Mouse (Mus musculus) embryo, embryonic 10.5 days (tissue): Measurements from ENCODE around the gene Mtfp1.
"Not testable (repeated sequence)": the region's sequence is repeated elsewhere in the genome, so short reads cannot be mapped to it uniquely, and the experiment has no call there.

Experiments used
- DNase-seq: peaks from one replicate; pipeline ENCODE4 v3.0.0-alpha.2; 2015; ENCODE audit warnings: low spot score

Gene Mtfp1

DNA sequence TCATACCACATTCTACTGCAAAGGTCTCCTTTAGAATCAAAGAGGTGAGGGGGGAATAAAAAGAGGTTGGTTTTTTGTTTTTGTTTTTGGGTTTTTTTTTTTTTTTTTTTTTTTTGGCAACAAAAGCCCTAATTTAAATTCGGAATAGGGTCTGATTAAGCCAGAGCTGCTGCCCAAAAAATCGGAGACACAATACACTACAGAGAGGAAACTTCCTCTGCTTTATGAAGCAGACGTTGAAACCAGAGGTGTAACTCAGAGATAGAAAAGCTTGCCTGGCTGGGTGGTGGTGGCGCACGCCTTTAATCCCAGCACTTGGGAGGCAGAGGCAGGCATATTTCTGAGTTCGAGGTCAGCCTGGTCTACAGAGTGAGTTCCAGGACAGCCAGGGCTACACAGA, 19.3 kb upstream of the Mtfp1 start:
- not testable (repeated sequence) for DNase-seq

DNA sequence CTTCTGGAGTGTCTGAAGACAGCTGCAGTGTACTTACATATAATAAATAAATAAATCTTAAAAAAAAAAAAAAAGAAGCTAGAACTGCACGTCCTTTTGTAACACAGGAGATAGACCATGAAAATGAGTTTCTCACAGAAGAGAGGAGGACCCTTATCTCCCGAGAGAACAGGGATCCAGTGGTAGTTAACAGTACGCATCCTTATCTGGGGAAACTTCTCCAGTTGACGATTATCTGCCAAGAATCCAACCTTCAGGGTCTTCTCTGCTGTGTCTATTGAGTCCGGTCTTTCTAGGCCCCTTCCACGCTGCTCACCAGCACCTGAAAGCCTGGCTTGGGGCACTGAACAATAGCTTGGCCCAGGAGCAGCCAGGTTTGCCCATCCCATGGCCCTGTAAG, 18.7 kb upstream of the Mtfp1 start:
- no peak for DNase-seq

DNA sequence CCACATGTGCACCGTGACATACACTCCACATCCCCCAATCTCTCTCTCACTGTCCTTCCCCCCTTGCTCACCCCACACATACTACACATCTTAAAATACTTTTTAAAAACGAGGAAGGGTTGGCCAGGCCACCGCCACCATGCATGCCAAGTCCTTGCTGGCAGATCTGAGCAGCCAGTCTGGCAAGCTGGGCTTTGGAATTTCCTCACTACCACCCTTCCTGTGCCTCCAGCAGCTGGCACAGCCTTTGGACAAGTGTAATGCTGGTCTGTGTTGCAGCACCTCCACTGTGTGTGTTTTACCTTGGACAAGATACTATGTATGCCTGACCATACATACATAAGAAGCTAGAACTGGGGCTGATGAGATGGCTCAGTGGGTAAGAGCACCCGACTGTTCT, 18.3 kb upstream of the Mtfp1 start:
- no peak for DNase-seq

DNA sequence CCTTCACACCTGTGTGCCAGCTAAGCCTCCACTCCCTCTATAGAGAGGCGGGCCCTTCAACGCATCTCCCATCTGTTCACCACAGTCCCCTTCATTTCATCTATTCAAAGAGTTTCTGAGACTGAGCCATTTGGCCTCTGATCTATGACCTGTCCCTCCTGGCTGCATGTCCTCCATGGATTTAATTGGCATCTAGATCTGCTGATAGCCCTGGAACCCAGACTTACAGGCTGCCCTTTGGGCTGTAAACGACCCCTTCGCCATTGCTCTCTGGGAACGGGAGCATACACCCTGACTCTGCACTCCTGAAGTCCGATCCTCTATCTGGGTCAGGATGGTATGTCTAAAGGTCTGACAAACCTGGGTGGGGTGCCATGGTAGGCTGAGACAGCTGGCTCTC, 17.6 kb upstream of the Mtfp1 start:
- no peak for DNase-seq

DNA sequence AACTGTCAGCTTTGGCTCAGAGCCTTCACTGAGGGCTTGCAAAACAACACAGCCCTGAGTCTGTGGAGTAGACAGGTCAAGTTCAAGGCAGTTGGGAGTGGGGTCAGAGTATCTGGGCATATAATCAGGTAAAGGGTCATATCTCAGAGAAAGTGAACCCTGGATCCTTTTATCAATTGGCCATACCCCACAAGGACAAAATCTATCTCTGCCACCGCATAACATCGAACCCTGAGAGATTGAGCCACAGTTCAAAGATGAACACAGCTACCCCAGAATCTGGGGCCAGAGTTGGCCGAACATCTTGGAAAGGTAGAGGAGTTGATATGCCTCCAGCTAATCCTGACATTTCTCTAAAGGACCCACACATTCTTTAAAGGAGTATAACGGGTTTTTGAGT, 16.8 kb upstream of the Mtfp1 start:
- no peak for DNase-seq

DNA sequence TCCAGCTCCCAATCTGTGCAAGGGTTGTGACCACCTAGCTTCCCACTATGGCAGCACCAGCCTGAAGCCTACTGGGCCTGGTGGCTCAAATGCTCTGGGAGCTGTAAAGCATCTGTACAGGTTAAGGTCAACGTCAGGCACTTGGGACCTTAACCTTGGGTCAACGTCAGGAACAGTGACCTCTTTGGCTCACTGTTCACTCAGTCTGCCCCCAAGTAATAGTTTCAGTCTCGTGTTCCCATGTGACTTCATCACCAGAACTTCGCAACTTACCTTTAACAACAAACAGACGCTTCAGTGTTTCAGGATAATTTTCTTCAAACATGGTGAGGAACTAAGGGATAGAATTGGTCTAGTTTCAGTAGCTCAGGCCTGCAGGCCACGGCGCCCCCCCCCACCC, 13.4 kb upstream of the Mtfp1 start:
- no peak for DNase-seq

DNA sequence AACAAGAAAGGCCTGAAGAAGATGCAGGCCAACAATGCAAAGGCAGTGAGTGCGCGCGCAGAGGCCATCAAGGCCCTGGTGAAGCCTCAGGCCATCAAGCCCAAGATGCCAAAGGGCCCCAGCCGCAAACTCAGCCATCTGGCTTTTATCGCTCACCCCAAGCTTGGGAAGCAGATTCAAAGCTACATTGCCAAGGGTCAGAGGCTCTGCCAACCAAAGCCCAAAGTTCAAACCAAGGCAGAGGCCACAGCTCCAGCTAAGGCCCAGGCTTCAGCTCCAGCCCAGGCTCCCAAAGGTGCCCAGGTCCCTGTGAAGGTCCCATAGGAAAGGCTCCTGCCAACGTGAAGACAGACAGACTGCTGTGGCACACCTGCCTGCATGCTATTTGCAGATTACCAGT, 12.7 kb upstream of the Mtfp1 start:
- not testable (repeated sequence) for DNase-seq

DNA sequence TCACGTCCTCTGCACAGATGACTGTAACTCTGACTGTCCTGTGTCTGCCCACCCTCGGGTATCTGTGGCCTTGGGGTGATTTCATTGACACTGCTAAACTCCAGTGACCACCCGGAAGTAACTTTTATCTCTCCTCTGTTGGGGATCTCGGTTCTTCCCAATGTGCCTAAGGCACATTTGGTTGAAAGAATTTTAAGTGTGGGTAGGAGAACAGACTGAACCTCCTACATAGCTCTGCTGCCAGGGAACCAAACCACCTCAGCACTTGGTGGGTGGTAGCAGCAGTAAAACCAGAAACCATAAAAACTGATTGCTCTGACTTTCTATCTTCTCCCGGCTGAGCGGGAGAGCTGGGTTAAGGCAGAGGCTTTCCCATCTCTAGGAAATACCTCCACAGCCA, 10.2 kb upstream of the Mtfp1 start:
- no peak for DNase-seq

DNA sequence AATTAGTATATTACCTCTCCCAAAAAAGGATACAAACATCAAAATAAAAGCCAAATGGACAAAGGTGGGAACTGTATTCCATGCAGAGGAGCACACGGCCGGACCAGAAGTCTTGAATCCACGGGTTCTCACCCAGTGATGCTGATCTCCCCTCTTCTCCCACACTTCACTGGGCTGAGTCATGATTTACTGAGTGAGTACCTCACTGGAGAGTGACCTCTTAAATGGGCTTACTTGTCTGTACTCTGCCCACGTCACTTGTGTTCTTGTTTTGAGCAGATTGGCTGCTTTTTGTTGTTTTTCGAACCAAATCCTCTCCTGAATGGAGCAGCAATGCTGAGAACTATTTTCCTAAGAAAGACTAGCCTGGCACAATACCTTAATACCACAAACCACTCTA, 9.7 kb upstream of the Mtfp1 start:
- no peak for DNase-seq

DNA sequence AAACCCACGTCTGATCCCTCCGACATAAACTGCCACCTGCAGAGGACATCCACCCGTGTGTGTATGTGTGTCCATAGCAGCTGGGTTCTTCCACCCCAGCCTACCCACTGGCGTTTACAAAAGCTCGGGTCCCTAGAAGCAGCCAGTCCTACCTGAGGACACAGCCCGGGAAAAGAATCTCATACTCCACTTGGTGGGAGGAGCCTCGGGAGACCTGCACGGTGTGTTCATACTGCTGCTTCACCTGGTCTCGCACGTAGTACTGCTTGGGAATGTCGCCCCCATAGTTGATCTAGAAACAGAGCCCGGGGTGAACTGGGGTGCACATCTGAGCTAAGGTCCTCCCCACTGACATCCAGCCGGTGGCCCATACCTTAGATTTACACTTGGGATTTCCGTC, 8.3 kb upstream of the Mtfp1 start:
- no peak for DNase-seq

DNA sequence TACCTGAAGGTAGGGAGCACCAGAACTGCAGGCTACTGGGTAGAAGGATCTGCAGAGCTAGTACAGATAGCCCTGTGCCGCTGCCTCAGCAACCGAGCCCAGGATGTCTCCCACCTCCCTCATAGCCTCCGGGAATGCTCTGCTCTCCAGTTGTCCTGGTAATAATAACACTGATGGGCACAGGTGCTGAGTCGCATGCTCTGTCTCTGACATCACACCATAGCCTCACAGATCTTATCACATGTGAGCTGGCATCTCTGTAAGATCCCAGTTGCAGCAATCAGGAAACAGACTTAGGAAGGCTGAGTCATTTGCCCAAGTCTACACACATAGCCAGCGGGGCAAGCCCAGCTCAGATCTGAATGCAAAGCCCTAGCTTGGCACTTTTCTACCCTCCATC, 6.6 kb upstream of the Mtfp1 start:
- DNase-seq = no peak

DNA sequence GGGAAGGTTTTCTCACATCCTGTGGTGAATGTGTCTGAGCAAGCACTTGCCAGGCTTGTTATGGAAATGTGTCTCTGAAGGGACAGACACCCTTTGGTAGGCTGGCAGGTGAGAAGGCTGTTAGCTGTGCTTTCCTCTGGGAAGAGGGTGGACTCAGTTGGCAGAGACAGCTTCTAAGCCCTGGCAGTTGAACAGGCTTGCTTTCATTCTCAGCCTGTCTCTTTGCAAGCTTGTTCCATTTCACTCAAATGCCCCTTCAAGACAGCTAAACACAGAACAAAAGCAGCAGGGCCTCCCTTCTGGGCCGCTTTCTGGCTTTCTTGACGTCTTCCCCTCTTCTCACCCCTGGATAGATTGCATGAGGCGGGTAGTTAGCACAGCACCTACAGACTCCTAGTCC, 4.2 kb upstream of the Mtfp1 start:
- no peak for DNase-seq

DNA sequence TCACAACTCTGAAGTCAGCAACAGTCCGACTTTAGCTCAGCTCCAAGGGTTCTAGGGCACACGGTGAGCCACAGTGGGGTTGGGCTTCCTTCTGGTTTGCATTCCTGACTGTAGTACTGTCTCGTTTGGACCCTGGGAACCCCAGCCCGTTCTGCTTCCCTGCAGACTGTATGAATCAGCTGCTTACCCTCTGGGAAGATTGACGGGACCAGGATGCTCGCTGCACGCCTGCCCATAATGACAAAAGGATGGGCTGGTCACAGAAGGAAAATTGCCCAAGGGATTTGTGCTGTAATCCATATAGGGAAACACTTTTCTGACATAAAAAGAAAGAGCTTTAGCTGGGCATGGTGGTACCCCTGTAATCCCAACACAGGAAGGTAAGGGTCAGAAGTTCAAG, 3.6 kb upstream of the Mtfp1 start:
- DNase-seq = no peak

DNA sequence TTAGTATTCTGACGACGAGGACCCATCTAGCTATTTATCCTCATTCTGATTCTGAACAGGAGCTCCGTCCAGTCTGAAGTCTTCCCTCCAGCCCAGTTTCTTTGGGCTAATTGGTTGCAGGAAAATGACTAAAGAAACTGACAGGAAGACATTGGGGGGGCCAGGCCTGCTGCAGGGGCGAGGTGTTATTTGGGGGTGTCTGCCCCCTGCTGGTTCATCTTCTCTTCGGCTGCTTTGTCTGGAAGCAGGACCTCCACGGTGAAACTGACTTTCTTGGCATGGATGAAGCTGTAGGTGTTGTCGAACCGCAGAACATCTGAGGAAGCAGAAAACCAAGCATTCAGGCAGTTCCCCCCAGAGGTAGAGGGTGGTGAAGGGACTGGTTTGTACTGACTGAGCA, 2.9 kb upstream of the Mtfp1 start:
- DNase-seq = no peak

DNA sequence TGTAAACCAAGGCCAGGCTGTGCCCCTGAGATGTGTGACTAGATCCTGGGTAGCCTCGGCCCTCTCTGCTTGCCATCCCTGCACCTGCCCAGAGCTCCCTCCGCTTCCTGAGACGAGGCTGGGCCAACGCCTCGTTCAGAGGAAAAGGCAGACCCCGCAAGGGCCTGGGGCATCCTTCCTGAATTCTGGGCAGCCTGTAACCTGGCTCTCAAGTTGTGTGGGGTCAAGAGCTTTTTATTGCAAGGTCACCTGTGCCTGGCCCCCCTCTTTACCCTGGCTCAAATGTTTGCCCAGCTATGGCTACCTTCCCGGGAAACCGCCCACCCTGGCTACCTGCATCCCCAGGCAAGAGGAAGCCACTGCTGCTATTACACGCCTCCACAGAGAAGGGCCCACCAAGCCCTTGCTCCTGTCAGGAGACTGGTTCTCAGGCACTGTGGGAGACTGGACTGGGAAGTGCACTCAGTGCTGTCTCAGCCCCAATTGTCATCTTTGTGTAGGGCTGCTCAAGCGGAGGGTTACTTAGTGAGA, 1.9 kb upstream of the Mtfp1 start:
- peak; percentile 14 for DNase-seq

DNA sequence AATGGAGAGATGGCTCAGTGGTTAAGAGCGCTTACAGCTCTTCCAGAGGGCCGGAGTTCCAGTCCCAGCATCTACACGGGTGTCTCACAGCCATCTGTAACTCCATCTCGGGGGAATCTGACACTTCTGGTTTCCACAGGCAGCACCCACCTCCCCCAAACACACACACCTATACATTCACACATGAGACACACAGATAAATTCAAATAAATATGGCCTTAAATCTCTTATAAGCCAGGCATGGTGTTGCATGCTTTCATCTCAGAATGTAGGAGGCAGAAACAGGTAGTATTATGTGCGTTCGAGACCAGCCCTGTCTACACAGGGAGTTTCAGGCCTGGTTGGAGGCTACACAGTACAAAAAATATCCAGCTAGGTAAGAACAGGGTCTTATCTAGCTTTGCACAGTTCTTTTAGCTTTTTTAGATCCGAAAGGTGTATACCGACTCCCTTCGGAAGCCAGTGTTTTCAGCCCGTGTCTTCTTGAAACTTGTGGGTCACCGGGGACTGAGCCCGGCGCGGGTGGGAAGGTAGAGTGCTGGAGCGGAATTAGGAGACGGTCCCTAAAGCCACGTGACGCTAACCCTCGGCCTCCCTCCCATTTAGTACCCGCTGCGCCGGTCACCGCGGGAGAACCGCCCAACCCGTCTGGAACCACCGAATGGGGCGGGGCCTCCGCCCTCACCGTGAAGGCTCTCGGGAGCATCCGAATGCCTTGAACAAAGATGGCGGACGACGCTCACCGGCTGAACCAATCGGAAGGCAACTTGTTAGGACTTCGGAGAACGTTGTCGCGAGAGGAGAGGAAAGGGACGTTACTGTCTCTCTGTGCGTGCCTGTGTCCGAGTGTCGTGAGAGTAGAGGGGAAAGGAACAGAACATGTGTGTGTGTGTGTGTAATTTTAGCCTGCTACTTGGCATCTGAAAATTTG, 1.1 kb upstream of the Mtfp1 start:
- peak; percentile 100 for DNase-seq

DNA sequence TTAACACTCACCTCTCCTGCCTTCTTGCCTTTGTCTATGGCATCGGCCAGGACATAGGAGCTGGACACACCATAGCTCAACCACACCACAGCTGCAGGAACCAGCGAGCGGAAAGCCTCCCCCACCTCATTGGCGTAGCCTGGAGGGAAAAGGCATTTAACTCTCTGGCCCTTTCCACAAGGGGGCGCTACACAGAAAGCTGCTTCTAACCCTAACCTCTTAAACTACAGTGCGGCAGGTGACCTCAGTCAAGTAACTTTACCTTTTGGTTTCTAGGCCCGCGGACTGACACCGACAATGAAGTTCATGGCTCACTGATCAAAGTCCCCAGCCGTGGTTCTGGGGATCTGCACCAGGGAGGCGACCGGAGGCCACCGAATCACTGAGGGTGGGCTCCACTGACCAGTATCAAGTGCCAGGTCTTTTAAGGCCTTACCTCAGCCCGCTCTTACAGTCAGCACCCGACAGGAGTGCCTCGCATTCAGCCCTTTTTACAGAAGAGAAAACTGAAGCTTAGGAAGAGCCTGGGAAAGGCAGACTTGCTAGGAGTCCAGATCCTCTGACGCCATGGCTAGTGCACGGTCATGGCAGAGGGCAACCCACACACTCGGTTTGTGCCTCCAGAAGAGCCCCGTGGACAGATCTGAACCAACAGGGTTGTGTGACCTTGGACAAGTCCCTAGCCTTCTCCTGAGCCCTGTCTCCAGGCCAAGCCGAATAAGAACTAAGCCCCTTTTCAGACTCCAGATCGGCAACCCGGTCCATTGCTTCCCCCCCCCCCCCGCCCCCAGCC, 671 bp downstream of the Mtfp1 start:
- peak; percentile 84 for DNase-seq

DNA sequence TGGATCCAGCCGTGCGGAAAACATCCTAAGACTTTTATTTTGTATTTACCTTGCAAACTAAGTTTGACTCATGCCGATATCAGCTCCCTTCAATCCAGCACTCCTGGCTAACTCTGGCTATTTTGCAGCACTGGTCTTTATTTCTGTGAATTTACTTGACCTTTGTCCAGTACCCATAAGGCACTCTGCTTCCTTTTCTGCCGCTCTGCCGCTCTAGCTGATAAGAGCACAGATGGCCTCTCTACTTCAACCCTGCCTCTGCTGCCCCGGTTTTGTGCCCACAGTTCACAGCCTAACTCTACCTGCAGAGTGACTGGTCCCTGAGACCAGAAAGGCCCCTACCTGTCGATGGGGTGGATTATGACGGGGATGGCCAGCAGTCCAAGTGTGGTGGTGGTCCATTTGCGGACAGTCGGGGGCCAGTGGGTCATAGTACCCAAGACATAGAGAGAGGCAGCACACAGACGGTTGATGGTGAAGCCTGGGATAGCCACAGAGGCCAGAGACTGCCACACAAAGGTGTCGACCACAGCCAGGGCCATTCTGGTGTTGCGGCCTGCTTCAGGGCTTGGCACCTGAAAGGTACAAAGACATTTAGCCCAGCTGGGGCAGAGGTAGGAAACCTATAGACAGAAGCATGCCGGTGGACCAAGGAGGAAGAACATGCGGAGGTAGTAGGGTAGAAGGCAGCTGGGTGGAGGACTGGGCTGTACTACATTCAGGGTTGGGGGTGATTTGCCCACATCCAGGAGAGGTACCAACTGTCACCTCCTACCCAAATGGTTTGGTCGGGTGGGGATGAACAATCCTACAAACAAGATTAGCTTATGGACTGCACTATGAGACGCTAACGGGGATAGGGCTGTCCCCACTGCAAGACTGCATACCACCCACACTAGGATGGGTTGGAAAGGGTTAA, 1.5 kb downstream of the Mtfp1 start:
- DNase-seq = no peak

DNA sequence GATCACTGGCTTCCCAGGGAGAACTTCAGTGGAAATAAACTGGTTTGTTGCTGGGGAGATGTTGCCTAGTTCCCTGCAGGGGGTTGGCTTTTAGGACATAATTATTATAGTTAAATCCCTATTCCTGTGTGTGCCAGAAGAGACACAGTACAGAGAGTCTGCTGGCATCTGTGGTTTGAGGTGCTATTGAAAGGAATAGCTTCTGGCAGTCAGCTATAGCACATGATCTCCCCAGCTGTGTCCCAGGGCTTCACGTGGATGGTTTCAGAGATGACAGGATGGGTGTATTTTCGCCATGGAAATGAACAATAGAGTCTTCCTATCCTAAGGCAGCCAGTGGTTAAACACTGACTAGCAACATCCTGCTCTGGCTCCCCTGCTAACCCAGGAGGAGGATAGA, 8.0 kb downstream of the Mtfp1 start:
- DNase-seq = no peak

DNA sequence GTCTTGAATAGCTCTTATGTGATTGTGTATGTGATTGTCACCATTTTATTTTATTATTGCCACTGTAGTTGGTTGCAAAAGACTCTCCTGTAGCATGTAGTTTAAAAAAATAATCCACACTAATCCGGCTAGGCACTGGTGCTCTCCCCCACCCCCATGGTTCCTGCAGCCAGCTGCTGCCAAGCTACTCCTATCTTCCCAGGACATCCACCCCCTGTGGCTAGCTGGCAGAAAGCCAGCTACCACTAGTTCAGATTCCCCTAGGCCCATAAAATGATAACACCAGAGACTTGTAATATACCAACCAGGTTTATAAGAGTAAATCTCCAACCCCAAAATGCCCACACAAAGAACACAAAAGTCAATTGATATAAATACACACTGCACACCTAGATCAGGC, 9.0 kb downstream of the Mtfp1 start:
- no peak for DNase-seq

DNA sequence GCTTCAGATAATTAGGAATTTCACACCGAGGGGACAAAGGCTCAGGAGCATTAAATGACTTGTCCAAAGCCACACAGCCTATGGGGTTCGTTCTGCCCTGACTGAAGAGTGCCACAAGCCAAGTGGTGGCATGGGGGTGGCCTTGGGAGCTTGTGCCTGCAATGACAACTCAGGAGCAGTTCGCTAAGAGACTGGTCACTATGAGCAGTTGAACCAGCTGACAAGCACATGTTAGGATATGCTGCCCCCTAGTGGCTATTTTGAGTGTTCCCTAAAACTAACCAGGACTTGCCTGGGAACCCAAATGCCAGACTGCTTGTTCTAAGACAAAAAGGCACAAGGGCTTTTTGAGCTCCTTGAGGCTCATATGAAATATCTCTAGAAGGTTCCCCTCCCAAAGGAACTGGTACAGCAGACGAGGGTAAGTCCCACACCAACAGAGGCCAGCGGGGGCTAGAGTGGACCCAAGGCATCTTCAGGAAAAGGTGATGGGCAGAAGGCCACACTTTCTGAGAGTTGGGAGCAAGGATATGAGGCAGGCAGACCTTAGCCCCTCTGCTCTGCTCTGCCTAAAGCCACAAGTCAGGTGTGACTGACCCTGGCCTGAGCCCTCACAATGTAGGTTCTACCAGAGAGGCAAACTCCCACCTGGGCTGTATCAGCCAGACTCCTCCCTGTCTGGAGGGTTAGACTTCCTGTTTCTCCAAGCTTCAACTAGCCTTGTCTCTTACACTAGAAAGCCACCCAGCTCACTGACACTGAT, 11.7 kb downstream of the Mtfp1 start:
- peak; percentile 91 for DNase-seq
